Mouse (Mus musculus) forebrain, embryonic 10.5 days (tissue): Measurements from ENCODE around the gene Slc6a8. TPM values are rescaled to one million over a fixed set of nuclear protein-coding genes. Genes with fewer than 3 reads are reported as not detected.

ENCODE experiments used
- DNase-seq: peaks from one replicate; pipeline ENCODE4 v3.0.0-alpha.2; 2017; ENCODE audit warnings: low spot score; ENCODE audit errors: extremely low spot score
- H3K27ac ChIP-seq: fragments of 300-500 bp; sonication (generic); 2 replicates; pipeline ENCODE4 v1.5.1; 2016; ENCODE audit warnings: mild to moderate bottlenecking
- H3K27me3 ChIP-seq: fragments of 300-500 bp; sonication (generic); 2 replicates; pipeline ENCODE4 v1.6.1; 2016; ENCODE audit warnings: mild to moderate bottlenecking; ENCODE audit not compliant: poor library complexity, severe bottlenecking
- H3K36me3 ChIP-seq: fragments of 300-500 bp; sonication (generic); replicated peaks from 2 replicates; pipeline ENCODE4 v1.6.1; 2016; ENCODE audit warnings: mild to moderate bottlenecking, moderate library complexity
- H3K4me1 ChIP-seq: fragments of 300-500 bp; sonication (generic); 2 replicates; pipeline ENCODE4 v1.6.1; 2016
- H3K4me3 ChIP-seq: fragments of 300-500 bp; sonication (generic); 2 replicates; pipeline ENCODE4 v1.5.1; 2016; ENCODE audit warnings: mild to moderate bottlenecking, moderate library complexity
- H3K9me3 ChIP-seq: fragments of 300-500 bp; sonication (generic); 2 replicates; pipeline ENCODE4 v1.6.1; 2016; ENCODE audit warnings: mild to moderate bottlenecking, moderate library complexity
- WGBS: fragments of 180-500 bp; shearing (Covaris S2); methylation state at CpG from one replicate; pipeline ENCODE4 v1.1.7; 2016; 5-methylcytosine and 5-hydroxymethylcytosine counted together
- polyA plus RNA-seq: library from polyadenylated mRNA; unstranded; fragments of >200 nt; fragmentation: Nextera tagmentation; extraction: Ambion mirVana; gene quantifications from 2 replicates; pipeline ENCODE4 v1.2.1, GENCODE M21; 2016

The Slc6a8 gene
- polyA plus RNA-seq, 1 experiment from 2014 or later, result 5.2 TPM

GRCm38 (mm10) chrX:73700472-73700871 is 27.5 kb downstream of the Slc6a8 start:
- DNase-seq, result no peak
- Histone ChIP-seq H3K36me3 (peaks cover 72% of the 10 kb centered on the region), H3K4me3 (no peak overlapping the region), H3K9me3 (no peaks in the 10 kb centered on the region), H3K27me3 (no peaks in the 10 kb centered on the region), H3K4me1 (no peaks in the 10 kb centered on the region), H3K27ac (no peak overlapping the region)
- 94% methylated on average over 1 of the region's 1 CpGs for WGBS

GRCm38 (mm10) chrX:73715476-73716108 is 42.6 kb downstream of the Slc6a8 start:
- H3K27ac ChIP-seq, result peak overlapping the region; percentile 84

GRCm38 (mm10) chrX:73716109-73716661 is 43.2 kb downstream of the Slc6a8 start, which contains the start of the genes Bcap31 and Abcd1:
TSS of gene Bcap31 (minus strand) at chrX:73716175.
TSS of gene Abcd1 (plus strand) at chrX:73716597.
- H3K27me3 ChIP-seq, result peaks cover 23% of the 10 kb centered on the region
- H3K4me3 ChIP-seq, result peak within 1 kb of the TSS; percentile 61
- WGBS, result 21% methylated on average over 44 of the region's 45 CpGs
- peak; percentile 92 for DNase-seq
- H3K9me3 ChIP-seq, result no peaks in the 10 kb centered on the region
- peaks cover 33% of the 10 kb centered on the region for H3K36me3 ChIP-seq
- peak within 1 kb of the TSS; percentile 84 for H3K27ac ChIP-seq
- peaks cover 37% of the 10 kb centered on the region for H3K4me1 ChIP-seq

More at GRCm38 (mm10) chrX:73715476-73716108, 42.6 kb downstream of the Slc6a8 start:
- Histone ChIP-seq H3K4me3 (peak overlapping the region; percentile 61), H3K9me3 (no peaks in the 10 kb centered on the region), H3K36me3 (peaks cover 35% of the 10 kb centered on the region), H3K4me1 (peaks cover 37% of the 10 kb centered on the region), H3K27me3 (peaks cover 23% of the 10 kb centered on the region)
- peak; percentile 20 for DNase-seq
- 23% methylated on average over 21 of the region's 21 CpGs for WGBS

GRCm38 (mm10) chrX:73716709-73717545 is 44.0 kb downstream of the Slc6a8 start:
- Histone ChIP-seq H3K27ac (peak overlapping the region; percentile 84), H3K4me1 (peaks cover 37% of the 10 kb centered on the region), H3K4me3 (peak overlapping the region; percentile 61), H3K27me3 (peaks cover 23% of the 10 kb centered on the region), H3K9me3 (no peaks in the 10 kb centered on the region), H3K36me3 (peaks cover 25% of the 10 kb centered on the region)
- WGBS, result 34% methylated on average over 30 of the region's 30 CpGs
- DNase-seq, result no peak

GRCm38 (mm10) chrX:73717667-73718066 is 44.7 kb downstream of the Slc6a8 start:
- peak overlapping the region; percentile 61 for H3K4me3 ChIP-seq
- H3K9me3 ChIP-seq, result no peaks in the 10 kb centered on the region
- peaks cover 18% of the 10 kb centered on the region for H3K36me3 ChIP-seq
- H3K27ac ChIP-seq, result peak overlapping the region; percentile 48; the same call in 1 of the 2 replicates
- no peak for DNase-seq
- peaks cover 23% of the 10 kb centered on the region for H3K27me3 ChIP-seq
- H3K4me1 ChIP-seq, result peaks cover 37% of the 10 kb centered on the region
- WGBS, result 73% methylated on average over 11 of the region's 11 CpGs

GRCm38 (mm10) chrX:73718271-73718670 is 45.3 kb downstream of the Slc6a8 start:
- peaks cover 23% of the 10 kb centered on the region for H3K27me3 ChIP-seq
- DNase-seq, result no peak
- peaks cover 12% of the 10 kb centered on the region for H3K36me3 ChIP-seq
- WGBS, result 54% methylated on average over 3 of the region's 3 CpGs
- H3K9me3 ChIP-seq, result no peaks in the 10 kb centered on the region
- no peak overlapping the region for H3K27ac ChIP-seq
- peaks cover 37% of the 10 kb centered on the region for H3K4me1 ChIP-seq
- H3K4me3 ChIP-seq, result no peak overlapping the region

- Histone ChIP-seq H3K27me3 (peaks cover 23% of the 10 kb centered on the region), H3K4me1 (peaks cover 37% of the 10 kb centered on the region), H3K4me3 (no peak overlapping the region), H3K9me3 (no peaks in the 10 kb centered on the region), H3K36me3 (peaks cover 7% of the 10 kb centered on the region), H3K27ac (no peak overlapping the region)
- 54% methylated on average over 5 of the region's 5 CpGs for WGBS
- DNase-seq, result no peak
Measured at GRCm38 (mm10) chrX:73718686-73719362, 45.9 kb downstream of the Slc6a8 start.

GRCm38 (mm10) chrX:73730908-73731307 is 58.0 kb downstream of the Slc6a8 start:
- no peaks in the 10 kb centered on the region for H3K4me1 ChIP-seq
- H3K4me3 ChIP-seq, result no peak overlapping the region
- H3K27ac ChIP-seq, result no peak overlapping the region
- DNase-seq, result no peak
- H3K9me3 ChIP-seq, result no peaks in the 10 kb centered on the region
- WGBS, result 53% methylated on average over 1 of the region's 1 CpGs
- no peaks in the 10 kb centered on the region for H3K27me3 ChIP-seq
- 0 out of 2 replicates have a peak, but pooled peaks cover 4% of the 10 kb centered on the region for H3K36me3 ChIP-seq

Other genes starting within 250 kb of the Slc6a8 start
- not detected in 2 replicates for gene Trex2, start 237.8 kb upstream of the Slc6a8 start, polyA plus RNA-seq
- 87.8 and 88.7 TPM in 2 replicates for gene Haus7, start 214.1 kb upstream of the Slc6a8 start, polyA plus RNA-seq
- 10.3 and 12.3 TPM in 2 replicates for gene Bgn, start 189.5 kb upstream of the Slc6a8 start, polyA plus RNA-seq
- gene Atp2b3, start 170.1 kb upstream of the Slc6a8 start, polyA plus RNA-seq, result 0.06 and 0.10 TPM in 2 replicates
- gene Dusp9, start 33.7 kb upstream of the Slc6a8 start, polyA plus RNA-seq, result 38.3 and 40.8 TPM in 2 replicates
- 6.6 and 8.9 TPM in 2 replicates for gene Pnck, start 13.0 kb upstream of the Slc6a8 start, polyA plus RNA-seq
- 150 and 162 TPM in 2 replicates for gene Bcap31, start 43.0 kb downstream of the Slc6a8 start, polyA plus RNA-seq
- gene Abcd1, start 43.4 kb downstream of the Slc6a8 start, polyA plus RNA-seq, result 9.2 and 10.1 TPM in 2 replicates
- not detected in 2 replicates for gene Plxnb3, start 83.9 kb downstream of the Slc6a8 start, polyA plus RNA-seq
- 0.97 and 1.2 TPM in 2 replicates for gene Srpk3, start 101.3 kb downstream of the Slc6a8 start, polyA plus RNA-seq
- gene Idh3g, start 113.7 kb downstream of the Slc6a8 start, polyA plus RNA-seq, result 173 and 177 TPM in 2 replicates
- gene Ssr4, start 113.9 kb downstream of the Slc6a8 start, polyA plus RNA-seq, result 119 and 124 TPM in 2 replicates
- gene Pdzd4, start 151.8 kb downstream of the Slc6a8 start, polyA plus RNA-seq, result 0.66 and 0.81 TPM in 2 replicates
- gene Avpr2, start 219.0 kb downstream of the Slc6a8 start, polyA plus RNA-seq, result 0.16 TPM in 1 of 2 replicates, not detected in the other
- gene L1cam, start 223.0 kb downstream of the Slc6a8 start, polyA plus RNA-seq, result 3.0 and 5.0 TPM in 2 replicates
- 2.0 and 3.2 TPM in 2 replicates for gene Arhgap4, start 248.7 kb downstream of the Slc6a8 start, polyA plus RNA-seq
- 171 and 175 TPM in 2 replicates for gene Naa10, start 248.8 kb downstream of the Slc6a8 start, polyA plus RNA-seq